Mouse (Mus musculus) neural tube, embryonic 14.5 days (tissue): Measurements from ENCODE around the gene Cyp2b23. TPM values are rescaled to one million over a fixed set of nuclear protein-coding genes. Genes with fewer than 3 reads are reported as not detected.

ENCODE experiments used
- polyA plus RNA-seq: library from polyadenylated mRNA; unstranded; fragments of >200 nt; fragmentation: Nextera tagmentation; extraction: Ambion mirVana; gene quantifications from 2 replicates; pipeline ENCODE4 v1.2.1, GENCODE M21; 2014

The Cyp2b23 gene
- polyA plus RNA-seq, 1 experiment from 2014 or later, result not detected

Other genes starting within 250 kb of the Cyp2b23 start
- gene Nlrp9a, start 151.4 kb downstream of the Cyp2b23 start, polyA plus RNA-seq, result not detected in 2 replicates
- gene Vmn1r185, start 68.0 kb downstream of the Cyp2b23 start, polyA plus RNA-seq, result not detected in 2 replicates
- 0.46 and 0.82 TPM in 2 replicates for gene Cyp2b19, start 70.7 kb upstream of the Cyp2b23 start, polyA plus RNA-seq
- not detected in 2 replicates for gene Cyp2g1, start 122.5 kb upstream of the Cyp2b23 start, polyA plus RNA-seq
- gene Cyp2a5, start 148.9 kb upstream of the Cyp2b23 start, polyA plus RNA-seq, result 0.50 TPM in 1 of 2 replicates, not detected in the other